Mouse (Mus musculus): ENCODE measurements around the gene Cuedc1. TPM values are rescaled to one million over a fixed set of nuclear protein-coding genes. Genes with fewer than 3 reads are reported as not detected.
A peak's percentile ranks its signal among the peaks of the same experiment; 100 is the strongest.

The Cuedc1 gene
- polyA plus RNA-seq, 1 experiment from 2014 or later: 3.4 TPM

DNA sequence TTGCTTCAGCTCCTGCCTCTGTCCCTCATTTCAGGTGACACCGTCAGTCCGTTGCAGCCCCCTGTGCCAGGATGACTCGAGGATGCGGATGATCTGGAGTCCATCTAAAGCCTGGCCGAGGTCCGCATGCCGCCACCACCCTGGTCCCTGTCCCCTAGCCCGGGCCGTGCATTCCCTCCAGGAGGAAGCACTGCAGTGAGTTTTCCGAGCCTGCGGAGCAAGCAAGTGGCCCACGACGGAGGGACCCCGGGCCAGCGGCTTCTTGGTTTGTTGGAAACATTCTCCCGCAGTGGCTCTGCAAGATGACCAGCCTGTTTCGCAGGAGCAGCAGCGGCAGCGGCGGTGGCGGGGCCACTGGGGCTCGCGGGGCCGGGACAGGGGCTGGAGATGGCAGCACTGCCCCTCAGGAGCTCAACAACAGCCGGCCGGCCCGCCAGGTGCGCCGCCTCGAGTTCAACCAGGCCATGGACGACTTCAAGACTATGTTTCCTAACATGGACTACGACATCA lies 71.7 kb downstream of the Cuedc1 start:
- H3K9ac ChIP-seq: no peak overlapping the region
- no peak for ATAC-seq
- no peaks in the 10 kb centered on the region for H3K36me3 ChIP-seq
- 27% methylated on average over 32 of the region's 32 CpGs for WGBS (ENCODE audit: insufficient replicate concordance)
- peaks cover 28% of the 10 kb centered on the region for H3K4me1 ChIP-seq
- no peaks in the 10 kb centered on the region for H3K9me3 ChIP-seq (replicated peaks)
- no peak overlapping the region for H3K27ac ChIP-seq
- H3K4me2 ChIP-seq: peak overlapping the region; percentile 23; the same call in 1 of the 2 replicates
- H3K27me3 ChIP-seq (replicated peaks): peaks cover 74% of the 10 kb centered on the region
- no peak overlapping the region for H3K4me3 ChIP-seq

- H3K4me2 ChIP-seq: no peak overlapping the region
- no peaks in the 10 kb centered on the region for H3K9me3 ChIP-seq (replicated peaks)
- H3K27me3 ChIP-seq (replicated peaks): peaks cover 70% of the 10 kb centered on the region
- no peak for ATAC-seq
- H3K36me3 ChIP-seq: no peaks in the 10 kb centered on the region
- peaks cover 19% of the 10 kb centered on the region for H3K4me1 ChIP-seq
- H3K4me3 ChIP-seq: no peak overlapping the region
- H3K27ac ChIP-seq: no peak overlapping the region
- no peak overlapping the region for H3K9ac ChIP-seq
- 59% methylated on average over 3 of the region's 3 CpGs for WGBS (ENCODE audit: insufficient replicate concordance)
Measured at GRCm38 (mm10) chr11:88170606-88171005, 72.7 kb downstream of the Cuedc1 start.

DNA sequence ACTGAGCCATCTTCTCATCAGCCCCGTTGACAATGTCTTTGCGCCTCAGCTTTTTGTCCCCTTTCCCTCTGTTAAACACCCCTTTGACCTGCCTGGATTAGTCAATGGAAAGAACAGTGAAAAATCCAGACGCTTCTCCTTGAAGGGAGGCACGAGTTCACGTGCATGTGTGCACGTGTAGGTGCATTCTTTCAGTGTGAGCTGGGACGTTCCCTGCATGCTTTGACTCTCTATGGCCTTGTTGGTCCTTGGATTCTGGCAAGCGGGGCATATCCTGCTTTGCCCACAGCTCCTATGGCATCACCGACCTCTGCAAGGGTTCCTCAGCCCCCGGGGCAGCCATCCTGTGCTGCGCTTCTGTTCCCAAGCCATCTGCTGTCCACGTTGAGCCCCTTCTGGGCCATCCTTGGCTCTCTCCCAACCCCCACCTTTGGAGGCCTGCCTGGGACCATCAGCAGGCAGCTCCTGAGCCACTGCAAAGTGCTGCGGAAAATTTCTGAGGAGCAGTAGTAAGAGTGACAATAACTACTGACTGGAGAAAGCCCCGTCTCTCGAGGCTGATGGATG lies 74.1 kb downstream of the Cuedc1 start:
- Histone ChIP-seq H3K4me2 (no peak overlapping the region), H3K9me3 (replicated peaks) (no peaks in the 10 kb centered on the region), H3K36me3 (no peaks in the 10 kb centered on the region), H3K4me3 (no peak overlapping the region), H3K27me3 (replicated peaks) (peaks cover 60% of the 10 kb centered on the region), H3K4me1 (peaks cover 19% of the 10 kb centered on the region), H3K27ac (no peak overlapping the region), H3K9ac (no peak overlapping the region)
- WGBS (ENCODE audit: insufficient replicate concordance): 69% methylated on average over 15 of the region's 15 CpGs
- no peak for ATAC-seq

DNA sequence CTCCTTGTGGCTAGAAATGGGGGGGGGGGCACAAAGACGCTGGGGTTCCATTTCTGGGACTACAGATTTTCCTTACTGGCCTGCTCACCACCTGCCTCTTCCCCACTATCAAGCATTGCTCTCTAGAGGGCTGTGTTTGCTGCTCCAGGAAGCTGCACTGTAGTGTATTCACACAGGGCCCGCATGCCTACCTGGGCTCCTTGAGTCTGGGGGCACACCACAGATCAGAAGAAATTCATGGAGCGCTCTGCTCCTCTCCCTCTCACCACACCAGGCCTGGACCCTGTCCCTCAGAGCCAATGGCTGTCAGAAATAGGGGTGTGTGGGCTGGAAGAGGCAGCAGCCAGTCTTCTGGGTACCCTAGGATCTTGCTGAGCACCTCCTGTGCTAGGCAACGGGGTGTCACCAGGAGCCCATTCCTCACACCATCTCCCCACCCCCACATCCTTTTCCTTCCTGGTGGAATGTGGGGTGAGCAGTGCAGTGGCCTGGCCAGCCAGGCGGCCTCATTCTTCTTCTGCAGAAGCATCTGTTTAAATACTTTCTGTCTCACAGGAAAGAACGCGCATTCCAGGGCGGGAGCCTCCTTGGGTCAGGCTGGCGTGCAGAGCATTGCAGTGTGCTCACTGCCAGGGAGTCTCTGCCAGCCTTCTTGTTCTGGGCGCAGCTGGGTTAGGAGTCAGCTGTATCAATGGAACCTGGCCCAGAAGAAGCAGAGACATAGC lies 74.9 kb downstream of the Cuedc1 start:
- ATAC-seq: no peak
- Histone ChIP-seq H3K9me3 (replicated peaks) (no peaks in the 10 kb centered on the region), H3K4me1 (peaks cover 19% of the 10 kb centered on the region), H3K4me2 (no peak overlapping the region), H3K4me3 (no peak overlapping the region), H3K36me3 (no peaks in the 10 kb centered on the region), H3K27me3 (replicated peaks) (peaks cover 56% of the 10 kb centered on the region), H3K27ac (peak overlapping the region; percentile 27; the same call in 1 of the 2 replicates), H3K9ac (no peak overlapping the region)
- WGBS (ENCODE audit: insufficient replicate concordance): 50% methylated on average over 10 of the region's 10 CpGs

- ATAC-seq: no peak
- Histone ChIP-seq H3K4me1 (peaks cover 19% of the 10 kb centered on the region), H3K9me3 (replicated peaks) (no peaks in the 10 kb centered on the region), H3K36me3 (no peaks in the 10 kb centered on the region), H3K27ac (peak overlapping the region; percentile 27; the same call in 1 of the 2 replicates), H3K9ac (no peak overlapping the region), H3K27me3 (replicated peaks) (peaks cover 49% of the 10 kb centered on the region), H3K4me2 (no peak overlapping the region), H3K4me3 (no peak overlapping the region)
- whole genome bisulfite sequencing (ENCODE audit: insufficient replicate concordance): 15% methylated on average over 9 of the region's 9 CpGs
Measured at GRCm38 (mm10) chr11:88173386-88174025, 75.6 kb downstream of the Cuedc1 start.

DNA sequence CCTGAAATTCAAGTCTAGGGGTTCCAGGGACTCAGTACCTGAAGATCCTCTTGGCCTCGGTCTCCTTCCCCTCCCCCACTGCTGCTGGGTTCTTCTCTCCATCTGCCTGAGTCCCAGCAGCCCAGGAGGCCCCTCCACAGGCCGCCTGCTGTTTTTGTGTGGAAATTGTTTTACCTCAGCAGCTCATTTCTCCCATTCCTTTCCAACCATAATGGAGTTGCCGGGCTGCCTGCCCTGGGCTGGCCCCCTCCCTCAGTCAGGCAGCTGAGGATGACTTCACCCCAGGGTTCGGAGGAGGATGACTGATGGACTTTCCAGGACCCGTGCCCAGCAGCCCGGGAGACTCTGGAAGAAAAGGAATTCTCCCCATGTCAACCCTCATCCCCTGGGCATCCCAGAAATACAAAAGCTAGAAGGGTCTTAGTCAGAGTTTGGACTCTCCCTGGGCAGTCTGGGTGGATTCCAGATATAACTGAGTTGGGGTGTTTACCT lies 82.7 kb downstream of the Cuedc1 start:
- Histone ChIP-seq H3K4me2 (no peak overlapping the region), H3K27me3 (replicated peaks) (peaks cover 30% of the 10 kb centered on the region), H3K4me1 (peaks cover 30% of the 10 kb centered on the region), H3K9me3 (replicated peaks) (no peaks in the 10 kb centered on the region), H3K4me3 (no peak overlapping the region), H3K27ac (peak overlapping the region; percentile 20; the same call in 1 of the 2 replicates), H3K9ac (no peak overlapping the region), H3K36me3 (no peaks in the 10 kb centered on the region)
- WGBS (ENCODE audit: insufficient replicate concordance): 36% methylated on average over 6 of the region's 6 CpGs
- no peak for ATAC-seq

- Histone ChIP-seq H3K4me2 (no peak overlapping the region), H3K27ac (peak overlapping the region; percentile 20; the same call in 1 of the 2 replicates), H3K36me3 (no peaks in the 10 kb centered on the region), H3K27me3 (replicated peaks) (peaks cover 35% of the 10 kb centered on the region), H3K9ac (no peak overlapping the region), H3K4me3 (no peak overlapping the region), H3K4me1 (peaks cover 30% of the 10 kb centered on the region), H3K9me3 (replicated peaks) (no peaks in the 10 kb centered on the region)
- ATAC-seq: peak; percentile 51; the same call in 1 of the 2 replicates
- 17% methylated on average over 16 of the region's 16 CpGs for WGBS (ENCODE audit: insufficient replicate concordance)
Measured at GRCm38 (mm10) chr11:88180959-88181619, 83.2 kb downstream of the Cuedc1 start.

DNA sequence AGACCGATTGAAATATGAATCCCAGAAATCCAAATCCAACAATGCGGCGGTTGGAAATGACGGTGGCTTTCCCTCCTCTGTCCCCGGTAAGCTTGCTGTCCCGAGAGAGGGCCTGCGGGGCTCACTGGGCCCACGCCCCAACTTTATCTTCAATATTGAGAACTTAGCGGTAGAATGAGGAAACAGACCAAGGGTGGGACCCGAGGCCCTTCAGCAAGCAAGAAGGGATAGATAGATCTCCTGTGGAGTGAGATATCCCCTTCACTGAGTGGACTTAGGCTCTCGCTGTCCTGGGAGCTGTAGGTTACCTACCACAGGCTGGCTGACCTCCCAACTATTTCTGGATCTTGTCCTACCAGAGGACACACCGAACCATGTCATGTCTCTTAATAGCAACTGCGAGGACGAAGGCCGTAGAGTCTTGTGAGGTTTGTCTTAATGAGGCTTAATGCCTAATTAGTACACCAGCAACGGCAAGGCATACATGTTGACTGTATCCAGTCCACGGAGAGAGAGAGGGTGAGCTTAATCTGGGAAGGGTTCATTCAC lies 86.8 kb downstream of the Cuedc1 start:
- no peaks in the 10 kb centered on the region for H3K36me3 ChIP-seq
- no peak for ATAC-seq
- H3K4me2 ChIP-seq: no peak overlapping the region
- H3K9me3 ChIP-seq (replicated peaks): no peaks in the 10 kb centered on the region
- H3K9ac ChIP-seq: no peak overlapping the region
- H3K27me3 ChIP-seq (replicated peaks): peaks cover 64% of the 10 kb centered on the region
- H3K4me1 ChIP-seq: peaks cover 38% of the 10 kb centered on the region
- no peak overlapping the region for H3K4me3 ChIP-seq
- no peak overlapping the region for H3K27ac ChIP-seq
- WGBS (ENCODE audit: insufficient replicate concordance): 43% methylated on average over 17 of the region's 17 CpGs

DNA sequence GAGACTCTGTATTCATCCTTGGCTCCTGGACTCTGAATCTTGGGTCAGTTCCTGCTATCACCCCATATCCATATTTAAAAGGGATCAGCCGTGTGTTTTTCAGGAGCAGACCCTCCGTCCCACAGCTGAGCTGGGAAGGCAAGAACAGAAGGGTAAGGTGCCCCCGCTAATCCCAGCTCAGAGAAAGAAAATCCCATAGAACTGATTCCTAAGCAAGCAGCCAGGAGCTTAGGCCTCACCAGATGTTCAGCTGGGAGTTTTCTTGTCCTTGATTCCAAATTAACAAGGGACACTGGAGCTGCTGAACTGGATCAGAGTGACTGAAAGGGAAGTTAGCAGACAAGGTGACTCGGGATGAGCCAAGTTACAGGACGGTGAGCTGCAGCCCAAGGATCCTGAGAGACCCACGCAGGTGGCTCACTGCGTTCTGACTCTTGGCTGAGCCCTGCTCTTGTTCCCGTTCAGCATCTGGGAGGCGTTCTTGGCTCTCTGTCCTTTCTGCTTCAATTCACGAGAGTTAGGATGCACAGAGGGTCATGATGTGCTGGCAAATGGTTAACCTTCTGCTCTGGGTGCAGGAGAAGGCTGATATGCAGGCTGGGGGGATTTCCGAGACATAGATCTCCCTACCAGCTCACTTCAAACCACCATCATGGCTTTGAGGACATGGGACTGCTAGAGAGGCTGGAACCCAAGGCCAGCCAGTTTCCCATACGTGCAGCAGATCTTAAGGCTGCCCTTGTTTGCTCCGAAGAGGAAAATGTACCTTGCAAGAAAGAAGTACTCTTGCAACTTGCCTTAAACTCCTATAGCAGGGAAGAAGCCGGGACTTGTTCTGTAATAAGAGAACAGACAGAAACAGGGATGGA lies 88.5 kb downstream of the Cuedc1 start:
- Histone ChIP-seq H3K9ac (no peak overlapping the region), H3K4me1 (peaks cover 23% of the 10 kb centered on the region), H3K36me3 (no peaks in the 10 kb centered on the region), H3K27ac (no peak overlapping the region), H3K9me3 (replicated peaks) (no peaks in the 10 kb centered on the region), H3K27me3 (replicated peaks) (peaks cover 71% of the 10 kb centered on the region), H3K4me3 (no peak overlapping the region), H3K4me2 (no peak overlapping the region)
- WGBS (ENCODE audit: insufficient replicate concordance): 76% methylated on average over 14 of the region's 14 CpGs
- no peak for ATAC-seq

- no peaks in the 10 kb centered on the region for H3K36me3 ChIP-seq
- no peaks in the 10 kb centered on the region for H3K9me3 ChIP-seq (replicated peaks)
- ATAC-seq: no peak
- H3K9ac ChIP-seq: no peak overlapping the region
- H3K27ac ChIP-seq: no peak overlapping the region
- 54% methylated on average over 2 of the region's 2 CpGs for WGBS (ENCODE audit: insufficient replicate concordance)
- peaks cover 72% of the 10 kb centered on the region for H3K27me3 ChIP-seq (replicated peaks)
- H3K4me1 ChIP-seq: peaks cover 17% of the 10 kb centered on the region
- H3K4me3 ChIP-seq: no peak overlapping the region
- 0 out of 2 replicates have a peak overlapping the region, but pooled peaks have one; percentile 60 for H3K4me2 ChIP-seq
Measured at GRCm38 (mm10) chr11:88186947-88187243, 89.0 kb downstream of the Cuedc1 start.
